In the genomic region with DNA sequence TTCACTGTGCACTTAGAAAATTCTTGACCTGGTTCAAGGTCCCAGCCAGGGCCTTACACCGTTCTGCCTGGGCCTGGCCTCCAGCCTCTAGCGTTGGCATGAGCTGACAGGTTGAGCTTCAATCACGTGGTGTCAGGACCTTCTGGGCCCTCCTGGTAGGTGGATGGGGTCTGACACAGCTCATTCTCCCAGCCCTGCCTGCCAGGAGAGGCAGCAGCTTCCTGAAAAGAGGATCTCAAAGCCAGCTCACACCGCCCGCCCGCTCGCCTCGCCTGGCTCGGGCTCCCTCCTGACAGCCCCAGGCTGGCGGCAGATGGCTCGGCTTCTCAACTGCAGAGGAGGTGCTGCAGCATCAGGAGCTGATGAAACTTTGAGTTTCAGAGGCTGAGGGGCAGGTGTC, we compare ENCODE assay signal across 9 mouse cellular contexts.
A peak's percentile ranks its signal among the peaks of the same experiment; 100 is the strongest.
DNase-seq lines count a peak whose midpoint lies in the region; ATAC-seq lines count a peak whose summit lies in the region.
"Had no signal": no experiment of that assay in that cellular context is flagged by ENCODE, and none has a peak within 500 bp of the region (broad histone marks: within the 10 kb centered on the region; RNA-seq: fewer than 3 reads in every experiment).

No protein-coding gene starts in this region.

- H3K9me3 ChIP-seq in hindbrain, embryonic 13.5 days = no peaks in the 10 kb centered on the region
- no peaks in the 10 kb centered on the region for H3K9me3 ChIP-seq in limb, embryonic 15.5 days
- H3K9me3 ChIP-seq: limb, embryonic 13.5 days had no signal

- H3K36me3 ChIP-seq in hindbrain, embryonic 13.5 days = no peaks in the 10 kb centered on the region
- H3K36me3 ChIP-seq in limb, embryonic 15.5 days = no peaks in the 10 kb centered on the region
- H3K36me3 ChIP-seq: limb, embryonic 13.5 days had no signal

- H3K9ac ChIP-seq in hindbrain, embryonic 13.5 days = peak overlapping the region; percentile 39; the same call in 1 of the 2 replicates
- H3K9ac ChIP-seq in limb, embryonic 15.5 days = no peak overlapping the region
- H3K9ac ChIP-seq: limb, embryonic 13.5 days had no signal

- peak; percentile 46; the same call in 1 of the 2 replicates for ATAC-seq in hindbrain, embryonic 13.5 days (ENCODE audit: low FRiP score)
- ATAC-seq in limb, embryonic 15.5 days (ENCODE audit: insufficient number of reproducible peaks, low FRiP score, low TSS enrichment, low read depth) = 0 out of 2 replicates have a peak, but pooled peaks have one; percentile 27

- no peak overlapping the region for H3K4me3 ChIP-seq in hindbrain, embryonic 13.5 days
- no peak overlapping the region for H3K4me3 ChIP-seq in limb, embryonic 15.5 days
- H3K4me3 ChIP-seq: limb, embryonic 13.5 days had no signal

- H3K4me1 ChIP-seq in hindbrain, embryonic 13.5 days (replicated peaks) = peaks cover 38% of the 10 kb centered on the region
- no peaks in the 10 kb centered on the region for H3K4me1 ChIP-seq in limb, embryonic 15.5 days
- H3K4me1 ChIP-seq: limb, embryonic 13.5 days had no signal

- no peak overlapping the region for H3K4me2 ChIP-seq in hindbrain, embryonic 13.5 days
- no peak overlapping the region for H3K4me2 ChIP-seq in limb, embryonic 15.5 days
- H3K4me2 ChIP-seq: limb, embryonic 13.5 days had no signal

- peak overlapping the region; percentile 52; the same call in 1 of the 2 replicates for H3K27ac ChIP-seq in hindbrain, embryonic 13.5 days
- H3K27ac ChIP-seq in limb, embryonic 15.5 days = no peak overlapping the region
- H3K27ac ChIP-seq: limb, embryonic 13.5 days had no signal

- WGBS in hindbrain, embryonic 13.5 days = 18% methylated on average over 11 of the region's 11 CpGs
- 14% methylated on average over 11 of the region's 11 CpGs for WGBS in limb, embryonic 15.5 days

- peaks cover 28% of the 10 kb centered on the region for H3K27me3 ChIP-seq in hindbrain, embryonic 13.5 days
- H3K27me3 ChIP-seq in limb, embryonic 15.5 days = peaks cover 28% of the 10 kb centered on the region

- DNase-seq in adrenal gland, postnatal 36 days = peak; percentile 24 to 29
- no peak for DNase-seq in adrenal gland, postnatal 4 days (ENCODE audit: low spot score in 2 of 2)
- peak; percentile 31 to 63 for DNase-seq in cerebellum, postnatal 4 days (ENCODE audit: low spot score in 2 of 2)
- DNase-seq in kidney, adult 8-10 months = no peak
- DNase-seq in lung, postnatal 10 days = no peak
- DNase-seq in lung, adult 18-20 months = no peak

Comparison
In these comparisons a context has a peak if more than half of its experiments do, and no peak if none do; other contexts are left out.
1. DNase-seq: peak in adrenal gland, postnatal 36 days (2 of 2) and cerebellum, postnatal 4 days (2 of 2); none in adrenal gland, postnatal 4 days (0 of 2), kidney, adult 8-10 months (0 of 2), lung, postnatal 10 days (single experiment) and lung, adult 18-20 months (0 of 2).